Mouse (Mus musculus) layer of hippocampus, adult 11-12 months (tissue): ENCODE results near the gene Olfr1392.
A peak's percentile ranks its signal among the peaks of the same experiment; 100 is the strongest.

ENCODE experiments used
- DNase-seq: peaks from one replicate; pipeline ENCODE4 v3.0.0; 2022; ENCODE audit warnings: low spot score

The Olfr1392 gene

DNA sequence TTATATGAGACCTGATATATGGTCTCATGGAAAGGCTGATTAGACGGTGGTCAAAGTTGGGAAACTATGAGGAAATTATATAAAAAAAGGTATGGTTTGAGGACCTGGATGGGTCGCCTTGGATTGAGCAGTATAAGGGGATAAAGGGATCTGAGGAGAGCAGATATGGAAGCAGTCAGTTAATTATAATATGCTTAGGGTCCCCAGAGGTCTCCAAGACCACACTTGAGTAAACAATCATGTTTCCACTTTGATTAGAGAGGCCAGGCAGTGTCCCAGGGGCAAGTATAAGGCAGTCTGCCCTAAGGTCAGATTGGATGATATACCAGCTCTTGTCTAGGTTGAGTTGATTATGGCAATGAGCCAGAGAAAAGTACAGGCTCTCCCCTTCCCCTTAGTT, 37.4 kb downstream of the Olfr1392 start, which contains the start of gene Olfr1391:
Olfr1391 (plus strand) TSS at position 301 of the 400 bp plus-strand sequence.
- DNase-seq, result no peak

DNA sequence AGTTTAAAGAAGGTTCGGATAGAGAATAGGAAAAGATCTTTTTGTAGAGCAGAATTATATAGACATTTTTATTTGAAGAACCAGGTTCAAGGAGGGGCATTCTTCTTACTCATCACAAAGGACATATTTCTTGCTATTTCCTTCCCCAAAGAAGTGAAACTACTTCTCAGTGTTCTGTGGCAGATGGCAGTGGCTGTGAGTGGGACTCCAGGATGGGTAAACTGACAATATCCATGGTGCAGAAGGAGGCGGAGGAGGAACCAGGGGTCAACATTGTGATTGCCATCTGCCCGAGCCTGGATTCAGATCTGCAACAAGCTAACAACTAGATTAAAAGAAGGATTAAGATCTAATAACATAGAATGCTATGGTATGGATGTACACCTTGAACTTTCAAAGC, 41.6 kb downstream of the Olfr1392 start:
- peak; percentile 3 for DNase-seq

DNA sequence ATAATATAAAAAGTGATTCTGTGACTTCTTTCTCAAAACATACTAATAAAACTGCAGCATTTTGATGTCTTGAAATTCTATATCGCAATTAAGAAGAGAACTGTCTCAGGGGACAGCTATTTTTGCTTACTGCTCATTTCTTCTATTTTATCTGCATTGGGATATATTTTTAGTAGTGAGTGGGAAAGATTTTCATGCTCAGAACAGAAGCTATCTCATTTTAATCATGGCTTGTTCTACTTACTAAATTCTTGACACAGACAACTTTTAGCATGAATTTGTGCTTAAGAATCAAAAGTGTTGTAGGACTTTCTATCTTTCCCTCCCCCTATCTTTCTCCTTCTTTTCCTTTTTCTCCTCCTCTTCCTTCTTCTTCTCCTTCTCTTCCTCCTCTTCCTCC, 44.6 kb downstream of the Olfr1392 start:
- DNase-seq, result no peak

DNA sequence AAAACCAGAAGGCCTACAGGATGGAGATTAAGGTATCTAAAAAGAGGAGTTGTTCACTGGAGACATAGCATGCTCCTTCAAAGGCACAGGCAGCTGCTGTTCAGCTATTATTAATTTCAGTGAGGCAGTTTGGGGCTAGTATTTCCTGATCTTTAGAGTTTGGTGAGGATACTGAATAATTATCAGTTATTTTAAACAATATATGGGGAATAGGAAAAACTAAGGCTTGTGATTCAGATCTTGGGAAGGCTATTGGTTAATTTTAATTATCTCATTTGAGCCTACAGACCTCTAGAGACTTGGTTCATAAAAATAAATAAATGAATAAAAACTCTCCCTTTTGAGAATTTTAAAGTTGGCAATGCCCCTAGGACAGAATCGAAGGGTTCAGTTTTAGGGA, 49.8 kb downstream of the Olfr1392 start, which contains the start of gene Olfr1390:
Olfr1390 (plus strand) TSS at position 301 of the 400 bp plus-strand sequence.
- no peak for DNase-seq

DNA sequence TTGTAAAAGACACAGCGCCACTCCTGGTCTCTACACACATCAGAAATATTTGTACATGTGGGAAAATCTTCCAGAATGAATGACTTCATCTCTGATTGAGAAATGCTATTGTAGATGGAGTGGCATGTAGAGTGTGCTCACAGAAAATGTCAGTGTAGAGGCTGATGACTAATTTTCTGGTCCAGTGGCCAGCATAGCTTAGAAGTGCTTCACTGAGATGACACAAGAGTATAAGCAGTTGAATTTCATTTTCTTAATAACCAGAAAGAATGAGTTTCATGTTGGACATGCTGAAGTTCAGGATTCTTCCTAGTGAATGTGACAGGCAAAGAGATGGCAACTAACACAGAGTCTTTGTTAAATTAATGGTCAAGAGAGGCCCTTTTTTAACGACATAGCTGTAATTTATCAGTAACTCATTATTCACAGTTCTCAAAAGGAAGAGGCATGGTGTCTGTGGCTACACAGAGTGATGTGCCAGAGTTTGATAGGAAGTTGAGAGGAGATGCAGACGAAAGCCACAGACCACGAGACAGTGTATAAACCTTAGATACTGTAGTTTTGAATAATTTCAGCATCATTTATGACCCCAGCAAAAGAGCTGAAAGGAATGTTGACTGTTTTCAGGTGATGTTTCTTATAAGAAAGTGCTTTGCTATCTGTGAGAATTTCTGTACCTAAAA, 52.2 kb downstream of the Olfr1392 start:
- DNase-seq, result no peak
